Mouse (Mus musculus) MEL (cell line): ENCODE results near the gene Gm49776. TPM values are rescaled to one million over a fixed set of nuclear protein-coding genes. Genes with fewer than 3 reads are reported as not detected.

Source experiments
- DNase-seq: peaks from one replicate; pipeline ENCODE4 v3.0.0; 2011; ENCODE audit warnings: low read depth, low spot score
- H3K27ac ChIP-seq: 2 replicates; pipeline ENCODE4 v1.5.1; 2012; ENCODE audit warnings: low read depth, mild to moderate bottlenecking, control low read depth, low read length, moderate library complexity; ENCODE audit not compliant: control insufficient read depth
- H3K27me3 ChIP-seq, 2 experiments: fragments of 150-350 bp in 1 of 2; sonication (generic) in 1 of 2; 2 replicates each; pipeline ENCODE4 v1.6.1; 2012; ENCODE audit warnings: low read length in 2 of 2, mild to moderate bottlenecking in 2 of 2, improper control_type of control experiment in 1 of 2, moderate library complexity in 1 of 2; ENCODE audit not compliant: insufficient read depth in 2 of 2, control insufficient read depth in 1 of 2
- H3K36me3 ChIP-seq, 2 experiments: 2 replicates each; pipeline ENCODE4 v1.6.1; 2012 to 2014; ENCODE audit warnings: low read length in 2 of 2, improper control_type of control experiment in 1 of 2, inconsistent platforms in 1 of 2, mild to moderate bottlenecking in 1 of 2; ENCODE audit not compliant: insufficient read depth in 2 of 2, control insufficient read depth in 1 of 2
- H3K4me1 ChIP-seq, 2 experiments: fragments of 150-350 bp in 1 of 2; sonication (generic) in 1 of 2; 2 replicates each; pipeline ENCODE4 v1.6.1; 2012; ENCODE audit warnings: low read length in 2 of 2, improper control_type of control experiment in 1 of 2, mild to moderate bottlenecking in 1 of 2; ENCODE audit not compliant: insufficient read depth in 2 of 2, control insufficient read depth in 1 of 2
- H3K4me3 ChIP-seq, 2 experiments: fragments of 150-350 bp in 1 of 2; sonication (generic) in 1 of 2; 2 replicates each; pipeline ENCODE4 v1.5.1; 2012; ENCODE audit warnings: low read depth in 2 of 2, low read length in 2 of 2, mild to moderate bottlenecking in 2 of 2, moderate library complexity in 2 of 2, control low read depth in 1 of 2, improper control_type of control experiment in 1 of 2; ENCODE audit not compliant: control insufficient read depth in 1 of 2, insufficient read depth in 1 of 2
- H3K79me2 ChIP-seq: 2 replicates; pipeline ENCODE4 v1.6.1; 2012; ENCODE audit warnings: mild to moderate bottlenecking, low read length, moderate library complexity; ENCODE audit not compliant: control insufficient read depth, poor library complexity, insufficient read depth
- H3K9ac ChIP-seq: 2 replicates; pipeline ENCODE4 v1.6.1; 2012; ENCODE audit warnings: low read depth, mild to moderate bottlenecking, control low read depth, low read length, moderate library complexity; ENCODE audit not compliant: control insufficient read depth, poor library complexity, severe bottlenecking
- H3K9me3 ChIP-seq: fragments of 150-350 bp; sonication (generic); replicated peaks from 2 replicates; pipeline ENCODE4 v1.6.1; 2012; ENCODE audit warnings: mild to moderate bottlenecking, low read length, improper control_type of control experiment, moderate library complexity; ENCODE audit not compliant: insufficient read depth
- CHD1 ChIP-seq: IDR thresholded peaks from 2 replicates; pipeline ENCODE4 v1.6.1; 2012; ENCODE audit warnings: low read depth, mild to moderate bottlenecking, inconsistent platforms, low read length, improper control_type of control experiment
- CTCF ChIP-seq, 3 experiments: IDR thresholded peaks in 2 of 3; conservative IDR thresholded peaks in 1 of 3; 2 replicates each; pipeline ENCODE4 v1.5.1; 2011 to 2012; ENCODE audit warnings: low read length in 3 of 3, low read depth in 2 of 3, mild to moderate bottlenecking in 2 of 3, improper control_type of control experiment in 1 of 3, inconsistent platforms in 1 of 3, mixed read lengths in 1 of 3, moderate library complexity in 1 of 3; ENCODE audit not compliant: control insufficient read depth in 1 of 3, insufficient read depth in 1 of 3, poor library complexity in 1 of 3, severe bottlenecking in 1 of 3
- EP300 ChIP-seq, 2 experiments: IDR thresholded peaks; 2 replicates each; pipeline ENCODE4 v1.6.1; 2011; ENCODE audit warnings: improper control_type of control experiment in 2 of 2, low read length in 2 of 2, low read depth in 1 of 2, mild to moderate bottlenecking in 1 of 2
- GABPA ChIP-seq: IDR thresholded peaks from 2 replicates; pipeline ENCODE4 v1.6.1; 2012; ENCODE audit warnings: low read depth, mild to moderate bottlenecking, inconsistent platforms, low read length, improper control_type of control experiment, moderate library complexity
- GATA1 ChIP-seq: IDR thresholded peaks from 2 replicates; pipeline ENCODE4 v1.6.1; 2011; ENCODE audit warnings: low read depth, low read length, improper control_type of control experiment
- MAFK ChIP-seq: IDR thresholded peaks from 2 replicates; pipeline ENCODE4 v1.6.1; 2011; ENCODE audit warnings: low read depth, mild to moderate bottlenecking, low read length, improper control_type of control experiment, borderline replicate concordance
- MAX ChIP-seq: IDR thresholded peaks from 2 replicates; pipeline ENCODE4 v1.6.1; 2011; ENCODE audit warnings: low read length, improper control_type of control experiment
- NRF1 ChIP-seq: IDR thresholded peaks from 2 replicates; pipeline ENCODE4 v1.6.1; 2014; ENCODE audit warnings: low read depth, mild to moderate bottlenecking, inconsistent platforms, low read length, improper control_type of control experiment, moderate library complexity; ENCODE audit not compliant: poor library complexity, insufficient read depth, severe bottlenecking
- POLR2A ChIP-seq, 2 experiments: IDR thresholded peaks; 2 replicates each; pipeline ENCODE4 v1.6.1; 2011 to 2012; ENCODE audit warnings: low read length in 2 of 2, mild to moderate bottlenecking in 2 of 2, control low read depth in 1 of 2, improper control_type of control experiment in 1 of 2, low read depth in 1 of 2, moderate library complexity in 1 of 2; ENCODE audit not compliant: control insufficient read depth in 1 of 2, insufficient read depth in 1 of 2, poor library complexity in 1 of 2
- POLR2AphosphoS5 ChIP-seq: IDR thresholded peaks from 2 replicates; pipeline ENCODE4 v1.6.1; 2012; ENCODE audit warnings: low read depth, borderline replicate concordance, mild to moderate bottlenecking, inconsistent platforms, low read length, moderate library complexity, mixed read lengths
- RAD21 ChIP-seq: IDR thresholded peaks from 2 replicates; pipeline ENCODE4 v1.6.1; 2011; ENCODE audit warnings: mild to moderate bottlenecking, low read depth, low read length, improper control_type of control experiment
- SIN3A ChIP-seq: IDR thresholded peaks from 2 replicates; pipeline ENCODE4 v1.6.1; 2012; ENCODE audit warnings: low read length, improper control_type of control experiment, inconsistent platforms
- ZKSCAN1 ChIP-seq: IDR thresholded peaks from 2 replicates; pipeline ENCODE4 v1.6.1; 2012; ENCODE audit warnings: low read depth, mild to moderate bottlenecking, inconsistent platforms, low read length, improper control_type of control experiment, moderate library complexity
- ZMIZ1 ChIP-seq: IDR thresholded peaks from 2 replicates; pipeline ENCODE4 v1.6.1; 2012; ENCODE audit warnings: low read depth, mild to moderate bottlenecking, inconsistent platforms, low read length, improper control_type of control experiment, moderate library complexity
- ZNF384 ChIP-seq: IDR thresholded peaks from 2 replicates; pipeline ENCODE4 v1.6.1; 2012; ENCODE audit warnings: low read depth, mild to moderate bottlenecking, inconsistent platforms, low read length, improper control_type of control experiment
- polyA plus RNA-seq, 2 experiments: library from polyadenylated mRNA; stranded (reverse) in 1 of 2; unstranded in 1 of 2; fragments of >175 nt in 1 of 2; fragments of >200 nt in 1 of 2; gene quantifications; 2 replicates each; pipeline versions ENCODE4 v1.2.1 to v1.2.4; 2012; ENCODE audit warnings: low replicate concordance in 2 of 2, low read depth in 1 of 2; ENCODE audit not compliant: insufficient read length in 2 of 2, insufficient read depth in 1 of 2, missing spikeins in 1 of 2
- total RNA-seq: library from RNA; depleted of rRNA; stranded (reverse); fragments of 300-350 nt; gene quantifications from 2 replicates; pipeline ENCODE4 v1.2.3, GENCODE M21; 2012

Gene Gm49776
- total and polyA plus RNA-seq, 3 experiments, result 0.77 to 32.7 TPM; not detected in 1

- Histone ChIP-seq H3K4me1 (peaks cover 4 to 15% of the 10 kb centered on the region in 2 experiments; a peak in 3 of 4 replicates), H3K79me2 (no peaks in the 10 kb centered on the region), H3K4me3 (no peak overlapping the region), H3K27ac (no peak overlapping the region)
- peak; percentile 64 for DNase-seq
- TF ChIP-seq RAD21 (no peak), CTCF (IDR thresholded peaks at IDR 0.05 in 2 of 3, conservative IDR thresholded peaks at IDR 0.05 in 1 of 3; ENCODE audit: control insufficient read depth in 1 of 3, insufficient read depth in 1 of 3, low read depth in 2 of 3, low read length in 3 of 3, poor library complexity in 1 of 3, severe bottlenecking in 1 of 3) (peak in 2 of 3 experiments; percentile 42 to 43; a peak in 4 of 6 replicates)
- TF ChIP-seq, all 39 proteins: peak for 1
- H3K9ac ChIP-seq, result no peak overlapping the region
- H3K36me3 ChIP-seq, result peaks cover 23 to 62% of the 10 kb centered on the region in 2 experiments
- H3K9me3 ChIP-seq, result no peaks in the 10 kb centered on the region
- no peaks in the 10 kb centered on the region for H3K27me3 ChIP-seq
These were observed 10.1 kb upstream of the Gm49776 start for GRCm38 (mm10) chr16:18268182-18268581.

- Histone ChIP-seq H3K36me3 (peaks cover 23 to 50% of the 10 kb centered on the region in 2 experiments), H3K9ac (no peak overlapping the region), H3K9me3 (no peaks in the 10 kb centered on the region), H3K79me2 (no peaks in the 10 kb centered on the region), H3K4me1 (peaks cover 4 to 15% of the 10 kb centered on the region in 2 experiments; a peak in 3 of 4 replicates), H3K27ac (no peak overlapping the region; the same call in 1 of the 2 replicates), H3K4me3 (no peak overlapping the region), H3K27me3 (no peaks in the 10 kb centered on the region)
- TF ChIP-seq ZKSCAN1 (no peak), CTCF (IDR thresholded peaks at IDR 0.05 in 2 of 3, conservative IDR thresholded peaks at IDR 0.05 in 1 of 3; ENCODE audit: control insufficient read depth in 1 of 3, insufficient read depth in 1 of 3, low read depth in 2 of 3, low read length in 3 of 3, poor library complexity in 1 of 3, severe bottlenecking in 1 of 3) (no peak), MAFK (no peak), MAX (no peak), GABPA (no peak), GATA1 (peak; percentile 55; the same call in 1 of the 2 replicates), ZMIZ1 (no peak), EP300 (IDR thresholded peaks at IDR 0.05; ENCODE audit: low read depth in 1 of 2, low read length in 2 of 2) (peak; percentile 23 to 55; a peak in 2 of 4 replicates), CHD1 (no peak), ZNF384 (peak; percentile 84), NRF1 (no peak), SIN3A (peak; percentile 36; the same call in 1 of the 2 replicates)
- peak; percentile 59 for DNase-seq
These were observed 6.9 kb upstream of the Gm49776 start for GRCm38 (mm10) chr16:18265024-18265423.

- H3K27me3 ChIP-seq, result no peaks in the 10 kb centered on the region
- peaks cover 26% of the 10 kb centered on the region for H3K79me2 ChIP-seq
- H3K36me3 ChIP-seq, result peaks cover 21 to 25% of the 10 kb centered on the region in 2 experiments
- peak in 1 of 2 experiments; percentile 51; a peak in 1 of 4 replicates for TF ChIP-seq POLR2A (IDR thresholded peaks at IDR 0.05; ENCODE audit: control insufficient read depth in 1 of 2, insufficient read depth in 1 of 2, low read depth in 1 of 2, low read length in 2 of 2, poor library complexity in 1 of 2)
- no peak for TF ChIP-seq POLR2AphosphoS5
- DNase-seq, result peak; percentile 33
- H3K4me3 ChIP-seq, result no peak overlapping the region
- peaks cover 0 to 8% of the 10 kb centered on the region in 2 experiments; a peak in 1 of 4 replicates for H3K4me1 ChIP-seq
- no peak overlapping the region for H3K27ac ChIP-seq
- no peaks in the 10 kb centered on the region for H3K9me3 ChIP-seq
- H3K9ac ChIP-seq, result no peak overlapping the region
These were observed 4.3 kb downstream of the Gm49776 start for GRCm38 (mm10) chr16:18253866-18254265.
